Mouse (Mus musculus) kidney, embryonic 15.5 days (tissue): ENCODE measurements around the gene Sptb. TPM values are rescaled to one million over a fixed set of nuclear protein-coding genes. Genes with fewer than 3 reads are reported as not detected.

Source experiments
- ATAC-seq: fragments of 200-750 bp; cut with Nextera tagmentation; replicated peaks from 2 replicates; pipeline ENCODE4 v1.8.0; 2017; ENCODE audit warnings: moderate TSS enrichment; ENCODE audit not compliant: low FRiP score
- H3K27ac ChIP-seq: fragments of 300-500 bp; sonication (generic); 2 replicates; pipeline ENCODE4 v1.5.1; 2015; ENCODE audit warnings: mild to moderate bottlenecking, inconsistent platforms
- H3K27me3 ChIP-seq: fragments of 300-500 bp; sonication (generic); 2 replicates; pipeline ENCODE4 v1.6.1; 2015; ENCODE audit warnings: inconsistent platforms
- H3K36me3 ChIP-seq: fragments of 300-500 bp; sonication (generic); 2 replicates; pipeline ENCODE4 v1.6.1; 2015; ENCODE audit warnings: inconsistent platforms
- H3K4me1 ChIP-seq: fragments of 300-500 bp; sonication (generic); 2 replicates; pipeline ENCODE4 v1.6.1; 2015; ENCODE audit warnings: inconsistent platforms
- H3K4me2 ChIP-seq: fragments of 300-500 bp; sonication (generic); 2 replicates; pipeline ENCODE4 v1.6.1; 2015; ENCODE audit warnings: moderate library complexity, mild to moderate bottlenecking, inconsistent platforms
- H3K4me3 ChIP-seq: fragments of 300-500 bp; sonication (generic); replicated peaks from 2 replicates; pipeline ENCODE4 v1.5.1; 2015; ENCODE audit warnings: mild to moderate bottlenecking, inconsistent platforms
- H3K9ac ChIP-seq: fragments of 300-500 bp; sonication (generic); 2 replicates; pipeline ENCODE4 v1.6.1; 2015; ENCODE audit warnings: mild to moderate bottlenecking, inconsistent platforms
- H3K9me3 ChIP-seq: fragments of 300-500 bp; sonication (generic); replicated peaks from 2 replicates; pipeline ENCODE4 v1.6.1; 2016; ENCODE audit warnings: inconsistent platforms
- WGBS: fragments of 180-500 bp; shearing (Covaris S2); methylation state at CpG from one replicate; pipeline ENCODE4 v1.1.7; 2015; ENCODE audit warnings: mixed read lengths; 5-methylcytosine and 5-hydroxymethylcytosine counted together
- polyA plus RNA-seq: library from polyadenylated mRNA; unstranded; fragments of >200 nt; fragmentation: Nextera tagmentation; extraction: Ambion mirVana; gene quantifications from 2 replicates; pipeline ENCODE4 v1.2.1, GENCODE M21; 2015

Gene Sptb
- polyA plus RNA-seq, 1 experiment from 2014 or later: 2.1 TPM

DNA sequence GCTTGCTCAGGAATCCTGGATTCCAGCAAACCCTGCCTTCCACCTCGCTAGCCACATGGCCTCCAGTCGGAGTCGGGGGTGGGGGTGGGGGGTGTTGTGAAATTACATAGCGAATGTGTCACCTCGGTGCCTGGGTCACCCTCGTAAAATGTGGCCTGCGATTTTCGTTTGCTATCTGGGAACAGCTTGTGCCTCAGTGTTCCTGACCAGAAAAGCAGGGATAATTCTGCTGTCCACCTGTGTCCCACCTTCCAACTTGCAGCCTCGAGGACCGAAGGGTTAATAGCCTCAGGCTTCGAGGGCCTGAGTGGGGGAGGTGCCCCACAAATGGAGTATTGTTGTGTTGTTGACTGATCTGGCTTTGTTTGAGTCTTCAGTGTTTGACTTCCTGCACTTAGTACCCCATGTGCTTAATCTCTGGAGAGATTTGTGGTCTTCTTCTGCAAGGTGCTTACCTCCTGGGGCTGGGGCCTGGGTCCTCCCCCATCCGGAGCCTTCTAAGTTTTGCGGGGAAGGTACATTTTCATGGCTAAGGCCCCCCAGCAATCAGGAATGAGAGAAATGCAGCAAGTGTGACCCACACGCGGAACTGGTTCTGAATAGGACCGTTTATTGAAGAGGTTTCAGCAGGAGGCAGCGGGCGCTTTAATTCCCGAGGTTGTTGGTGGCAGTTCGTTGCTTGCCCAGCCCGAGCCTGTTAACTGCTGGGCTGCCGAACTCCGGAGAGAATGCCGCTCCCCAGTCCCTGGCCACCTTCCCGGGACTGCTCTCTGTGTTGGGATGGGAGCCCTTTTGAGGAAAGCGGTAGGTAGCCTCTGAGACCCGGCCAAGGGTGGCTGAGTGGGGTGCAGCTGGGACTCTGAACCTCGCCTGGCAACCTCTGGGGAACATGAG is 163.7 kb downstream of the Sptb start:
- H3K4me1 ChIP-seq: peaks cover 72% of the 10 kb centered on the region
- H3K36me3 ChIP-seq: no peaks in the 10 kb centered on the region
- 0 out of 2 replicates have a peak, but pooled peaks have one; percentile 29 for ATAC-seq
- H3K4me3 ChIP-seq: peak overlapping the region; percentile 23
- H3K9ac ChIP-seq: peak overlapping the region; percentile 21; the same call in 1 of the 2 replicates
- WGBS: 13% methylated on average over 28 of the region's 28 CpGs
- no peaks in the 10 kb centered on the region for H3K27me3 ChIP-seq
- H3K4me2 ChIP-seq: peak overlapping the region; percentile 52
- no peaks in the 10 kb centered on the region for H3K9me3 ChIP-seq
- H3K27ac ChIP-seq: peak overlapping the region; percentile 88

DNA sequence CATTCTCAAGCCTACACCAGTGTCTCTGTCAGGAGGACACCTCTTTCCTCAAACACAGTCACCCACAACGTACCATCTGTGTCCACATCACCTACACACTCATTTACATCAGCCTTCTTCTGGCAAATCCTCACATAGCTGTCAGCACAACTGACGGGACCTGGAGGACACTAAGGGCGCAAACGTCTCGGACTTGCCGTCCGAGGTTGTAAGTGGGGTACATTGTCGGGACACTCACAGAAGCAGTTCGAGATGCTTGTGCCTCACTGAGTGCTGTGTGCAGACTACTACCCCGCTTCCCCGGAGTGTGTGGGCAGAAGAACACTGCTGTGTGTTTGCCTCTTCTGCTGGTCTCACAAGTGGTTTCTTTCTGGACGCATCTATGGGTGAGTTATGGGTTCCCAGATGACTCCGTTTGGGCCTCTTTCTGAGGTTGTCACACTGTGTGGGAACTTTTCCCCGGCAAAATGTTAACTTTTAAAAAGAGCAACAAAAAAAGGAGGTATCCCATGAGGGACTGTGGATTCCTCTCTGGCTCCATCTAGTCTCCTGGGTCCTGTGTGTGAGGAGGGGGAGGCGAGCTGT is 164.5 kb downstream of the Sptb start:
- no peak for ATAC-seq
- Histone ChIP-seq H3K4me1 (peaks cover 72% of the 10 kb centered on the region), H3K4me2 (peak overlapping the region; percentile 52), H3K36me3 (no peaks in the 10 kb centered on the region), H3K4me3 (no peak overlapping the region), H3K27me3 (no peaks in the 10 kb centered on the region), H3K27ac (peak overlapping the region; percentile 88), H3K9ac (peak overlapping the region; percentile 21; the same call in 1 of the 2 replicates), H3K9me3 (no peaks in the 10 kb centered on the region)
- 45% methylated on average over 15 of the region's 15 CpGs for WGBS

DNA sequence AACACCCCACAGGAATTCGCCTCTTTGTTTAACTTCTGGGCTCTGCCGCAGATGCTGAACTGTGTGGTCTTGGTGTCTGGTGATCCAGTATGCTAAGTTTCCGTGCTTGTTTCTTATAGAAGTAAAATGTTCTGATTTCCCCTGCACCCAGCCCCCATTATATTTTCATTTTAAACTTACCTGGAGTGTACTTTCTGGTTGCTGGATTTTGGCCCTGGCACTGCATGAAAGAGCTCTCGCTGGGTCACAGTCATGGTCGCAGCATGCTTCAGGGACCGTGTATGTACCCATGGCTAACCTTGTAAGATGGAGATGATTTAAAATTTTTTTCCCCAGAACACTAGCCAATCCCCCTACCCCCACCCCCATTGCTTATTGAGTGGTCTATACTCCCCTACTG is 168.5 kb downstream of the Sptb start:
- 81% methylated on average over 6 of the region's 6 CpGs for WGBS
- Histone ChIP-seq H3K9ac (no peak overlapping the region), H3K4me2 (no peak overlapping the region), H3K27ac (0 out of 2 replicates have a peak overlapping the region, but pooled peaks have one; percentile 27), H3K9me3 (no peaks in the 10 kb centered on the region), H3K4me3 (no peak overlapping the region), H3K27me3 (no peaks in the 10 kb centered on the region), H3K36me3 (peaks cover 5% of the 10 kb centered on the region), H3K4me1 (peaks cover 57% of the 10 kb centered on the region)
- ATAC-seq: no peak

DNA sequence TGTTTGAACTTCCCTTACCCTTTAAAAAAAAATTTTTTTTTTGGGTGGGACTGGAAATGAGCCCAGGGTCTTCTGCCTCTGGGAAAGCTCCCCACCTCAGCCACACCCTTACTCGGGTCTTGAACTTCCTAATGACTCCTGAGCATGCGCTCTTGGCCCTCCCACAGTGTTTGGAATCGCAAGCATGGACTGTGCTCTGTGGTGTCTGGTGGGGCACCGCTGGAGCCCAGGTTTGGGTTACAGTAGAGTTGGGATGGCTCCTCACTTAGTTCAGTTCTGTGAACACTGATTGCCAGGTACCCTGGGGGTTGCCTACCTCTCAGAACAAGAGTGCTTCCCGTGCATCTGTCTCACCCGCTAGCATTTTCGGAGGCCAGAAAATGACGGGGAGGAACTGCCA is 168.9 kb downstream of the Sptb start:
- WGBS: 42% methylated on average over 8 of the region's 8 CpGs
- no peak overlapping the region for H3K4me3 ChIP-seq
- ATAC-seq: no peak
- H3K4me1 ChIP-seq: peaks cover 57% of the 10 kb centered on the region
- H3K36me3 ChIP-seq: peaks cover 5% of the 10 kb centered on the region
- no peaks in the 10 kb centered on the region for H3K9me3 ChIP-seq
- no peak overlapping the region for H3K4me2 ChIP-seq
- H3K27me3 ChIP-seq: no peaks in the 10 kb centered on the region
- no peak overlapping the region for H3K9ac ChIP-seq
- H3K27ac ChIP-seq: peak overlapping the region; percentile 27; the same call in 1 of the 2 replicates

DNA sequence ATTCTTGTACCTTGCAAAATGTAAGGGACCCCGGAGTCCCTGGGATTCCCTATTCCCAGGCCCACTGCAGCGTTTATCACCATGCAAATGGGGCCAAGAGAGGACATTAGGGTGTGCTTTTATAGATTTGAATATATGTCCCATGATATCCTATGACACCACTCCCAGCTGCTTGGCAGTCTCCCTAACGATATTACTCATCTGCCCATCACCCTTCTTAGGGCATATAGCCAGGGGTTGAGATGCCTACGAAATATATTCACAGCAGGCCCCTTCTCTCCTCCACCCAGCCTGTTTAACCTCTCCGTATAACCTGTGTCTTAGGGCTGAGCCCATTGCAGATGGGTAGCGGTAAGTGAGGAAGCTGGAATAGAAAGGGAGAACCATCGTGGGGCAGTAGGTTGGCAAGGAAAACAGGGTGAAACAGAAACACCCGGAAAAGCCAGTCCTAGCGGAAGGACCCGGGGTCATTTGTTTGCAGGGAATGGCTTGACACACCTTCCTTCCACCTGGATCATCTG is 169.6 kb downstream of the Sptb start:
- Histone ChIP-seq H3K36me3 (peaks cover 5% of the 10 kb centered on the region), H3K9me3 (no peaks in the 10 kb centered on the region), H3K27ac (no peak overlapping the region), H3K4me2 (no peak overlapping the region), H3K9ac (no peak overlapping the region), H3K4me3 (no peak overlapping the region), H3K4me1 (peaks cover 57% of the 10 kb centered on the region), H3K27me3 (no peaks in the 10 kb centered on the region)
- ATAC-seq: no peak
- WGBS: 73% methylated on average over 10 of the region's 10 CpGs

DNA sequence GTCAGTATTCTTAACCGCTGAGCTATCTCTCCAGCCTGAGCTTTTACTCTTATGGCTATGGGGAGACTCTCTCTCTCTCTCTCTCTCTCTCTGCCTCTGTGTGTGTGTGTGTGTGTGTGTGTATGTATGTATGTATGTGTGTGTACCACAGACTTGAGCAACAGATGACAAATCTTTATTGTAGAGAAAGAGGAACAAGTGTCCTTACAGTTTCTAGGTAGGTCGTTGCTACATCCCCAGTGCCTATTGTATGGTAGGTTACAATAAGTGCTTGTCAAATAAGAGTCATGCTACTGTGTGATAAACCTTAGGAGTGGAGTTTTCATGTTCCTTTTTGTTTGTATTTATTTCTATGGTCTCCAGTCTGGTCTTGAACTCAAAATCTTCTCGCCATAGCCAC is 170.2 kb downstream of the Sptb start:
- no peak overlapping the region for H3K9ac ChIP-seq
- peaks cover 57% of the 10 kb centered on the region for H3K4me1 ChIP-seq
- no peaks in the 10 kb centered on the region for H3K9me3 ChIP-seq
- no peak for ATAC-seq
- H3K27me3 ChIP-seq: no peaks in the 10 kb centered on the region
- H3K4me3 ChIP-seq: no peak overlapping the region
- H3K4me2 ChIP-seq: no peak overlapping the region
- H3K27ac ChIP-seq: no peak overlapping the region
- WGBS: 83% methylated on average over 3 of the region's 3 CpGs
- H3K36me3 ChIP-seq: peaks cover 5% of the 10 kb centered on the region

DNA sequence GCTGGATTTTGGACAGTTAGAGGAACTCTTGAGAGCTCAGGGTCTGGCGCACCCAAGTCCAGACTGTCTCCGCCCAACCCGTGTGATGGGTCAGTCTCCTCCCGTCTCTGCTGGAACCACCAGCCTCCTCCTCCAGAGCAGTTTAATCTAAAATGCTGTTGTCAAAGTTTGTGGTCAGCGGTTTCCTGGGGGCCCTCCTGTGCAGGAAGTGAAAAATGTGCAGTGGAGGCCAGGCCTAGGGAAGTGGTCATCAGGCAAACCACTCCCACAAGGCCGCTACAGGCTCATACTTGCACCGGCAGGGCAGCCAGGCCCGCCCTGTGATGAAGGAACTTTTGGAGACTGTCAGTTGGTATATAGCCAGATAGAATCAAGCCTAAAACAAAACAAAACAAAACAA is 172.9 kb downstream of the Sptb start:
- H3K27ac ChIP-seq: peak overlapping the region; percentile 29; the same call in 1 of the 2 replicates
- H3K4me1 ChIP-seq: peaks cover 69% of the 10 kb centered on the region
- peaks cover 5% of the 10 kb centered on the region for H3K36me3 ChIP-seq
- H3K9ac ChIP-seq: no peak overlapping the region
- no peaks in the 10 kb centered on the region for H3K27me3 ChIP-seq
- H3K9me3 ChIP-seq: no peaks in the 10 kb centered on the region
- no peak for ATAC-seq
- H3K4me2 ChIP-seq: no peak overlapping the region
- H3K4me3 ChIP-seq: no peak overlapping the region
- WGBS: 71% methylated on average over 8 of the region's 8 CpGs

DNA sequence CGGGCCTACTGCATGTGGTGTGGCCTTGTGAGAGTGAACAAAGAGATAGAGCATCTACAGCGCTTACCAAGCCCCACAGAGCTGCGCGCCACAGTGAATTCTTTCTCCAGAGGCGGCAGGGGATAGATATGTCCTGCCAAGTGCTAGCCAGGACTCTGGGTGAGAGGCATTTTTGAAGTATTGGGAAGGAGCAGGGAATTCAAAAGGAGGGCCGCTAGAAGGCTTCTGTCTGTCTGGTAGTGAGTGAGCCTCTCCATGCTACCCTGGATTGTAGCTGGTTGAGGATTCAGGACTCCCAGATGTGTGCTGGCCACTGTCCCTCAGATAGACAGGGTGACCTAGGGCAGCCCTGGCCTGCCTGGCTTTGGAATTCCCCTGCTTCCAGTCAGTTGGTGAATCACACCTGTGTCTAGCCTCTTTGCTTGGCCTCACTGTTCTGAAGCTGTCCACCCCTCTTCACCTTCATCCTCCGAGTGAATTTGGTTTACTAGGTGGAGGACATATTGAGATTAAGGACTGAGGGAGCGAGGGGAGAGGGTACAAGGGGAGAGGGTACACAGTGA is 173.7 kb downstream of the Sptb start:
- peak overlapping the region; percentile 29; the same call in 1 of the 2 replicates for H3K27ac ChIP-seq
- peak overlapping the region; percentile 93 for H3K4me2 ChIP-seq
- H3K4me3 ChIP-seq: 0 out of 2 replicates have a peak overlapping the region, but pooled peaks have one; percentile 87
- no peaks in the 10 kb centered on the region for H3K27me3 ChIP-seq
- WGBS: 79% methylated on average over 8 of the region's 8 CpGs
- no peak for ATAC-seq
- no peaks in the 10 kb centered on the region for H3K9me3 ChIP-seq
- H3K4me1 ChIP-seq: peaks cover 72% of the 10 kb centered on the region
- H3K36me3 ChIP-seq: peaks cover 5% of the 10 kb centered on the region
- H3K9ac ChIP-seq: no peak overlapping the region

DNA sequence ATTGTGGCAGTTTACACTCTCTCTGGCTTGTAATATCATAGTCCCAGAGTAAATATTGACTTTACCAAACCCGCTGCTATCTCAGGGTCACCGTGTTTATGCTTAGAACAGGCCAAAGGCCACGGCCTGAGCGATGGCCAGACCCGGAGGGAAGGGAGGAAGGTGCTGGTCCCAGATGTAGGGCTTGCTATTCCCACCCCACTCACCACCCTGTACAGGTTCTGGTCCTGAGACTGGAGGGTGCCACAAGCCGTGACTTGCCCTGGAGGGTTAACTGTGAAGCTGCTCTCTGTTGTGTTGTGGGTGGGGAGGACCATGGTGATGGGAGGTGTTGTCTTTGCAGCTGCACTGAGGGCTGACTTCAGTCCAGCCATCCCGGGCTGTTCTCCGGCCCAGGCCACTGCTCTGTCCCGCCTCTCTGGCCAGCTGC is 174.9 kb downstream of the Sptb start:
- H3K36me3 ChIP-seq: peaks cover 5% of the 10 kb centered on the region
- 0 out of 2 replicates have a peak, but pooled peaks cover 2% of the 10 kb centered on the region for H3K27me3 ChIP-seq
- peak overlapping the region; percentile 95 for H3K9ac ChIP-seq
- ATAC-seq: 0 out of 2 replicates have a peak, but pooled peaks have one; percentile 4
- peak overlapping the region; percentile 95 for H3K27ac ChIP-seq
- H3K4me1 ChIP-seq: peaks cover 71% of the 10 kb centered on the region
- H3K4me3 ChIP-seq: peak overlapping the region; percentile 87
- H3K9me3 ChIP-seq: no peaks in the 10 kb centered on the region
- 20% methylated on average over 9 of the region's 9 CpGs for WGBS
- peak overlapping the region; percentile 93 for H3K4me2 ChIP-seq

DNA sequence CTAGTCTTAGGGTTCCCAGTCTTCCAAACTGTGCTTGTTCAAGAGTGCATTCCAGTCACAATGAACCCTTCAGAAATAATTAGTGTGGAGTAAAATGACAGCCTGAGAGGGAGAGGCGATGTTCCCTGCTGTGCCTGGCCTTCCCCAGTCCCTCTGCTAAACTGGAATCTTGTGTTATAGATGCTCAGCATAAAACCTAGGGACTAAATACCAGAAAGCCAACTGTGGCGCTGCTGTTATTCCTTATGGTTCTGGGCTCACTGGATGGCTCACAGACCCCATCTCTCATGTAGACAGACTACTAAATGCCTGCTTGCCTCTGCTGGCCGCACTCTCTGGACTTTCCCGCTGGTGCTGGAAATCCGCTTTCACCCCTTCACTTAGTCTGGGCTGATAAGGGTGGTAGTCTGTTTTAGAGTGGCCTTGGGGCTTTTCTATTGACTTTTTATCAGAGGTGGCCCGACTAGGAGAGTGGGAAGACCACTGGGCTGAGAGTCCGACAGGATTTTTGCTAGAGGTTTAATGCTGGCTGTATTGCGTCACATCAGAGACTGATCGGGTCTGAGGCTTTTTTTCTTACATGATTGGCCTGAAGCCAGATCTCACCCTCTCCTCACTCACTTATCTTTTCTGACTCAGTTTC is 175.6 kb downstream of the Sptb start:
- peaks cover 73% of the 10 kb centered on the region for H3K4me1 ChIP-seq
- peak overlapping the region; percentile 95 for H3K9ac ChIP-seq

DNA sequence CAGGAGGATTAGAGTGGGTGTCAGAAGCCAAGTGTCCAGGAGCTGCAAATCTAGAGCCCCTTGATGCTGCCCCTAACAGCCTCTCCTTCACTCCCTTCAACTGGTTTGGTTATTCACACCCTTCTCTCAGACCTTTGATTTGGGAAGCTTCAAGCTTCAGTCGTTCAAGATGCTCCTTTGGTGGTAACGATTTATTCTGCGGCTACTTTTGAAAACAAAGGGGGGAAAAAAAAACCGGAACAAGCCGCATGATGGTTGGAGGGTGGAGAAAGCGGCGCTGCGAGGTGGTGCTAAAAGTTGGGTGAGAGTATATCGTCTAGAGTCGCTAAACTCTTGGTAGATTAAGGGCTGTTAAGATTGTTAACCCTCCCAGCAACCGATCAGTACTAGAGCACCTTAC is 176.1 kb downstream of the Sptb start:
- WGBS: 5% methylated on average over 11 of the region's 11 CpGs

More for the DNA sequence above, 175.6 kb downstream of the Sptb start:
- no peak for ATAC-seq
- H3K9me3 ChIP-seq: no peaks in the 10 kb centered on the region
- peak overlapping the region; percentile 95 for H3K27ac ChIP-seq
- 0 out of 2 replicates have a peak, but pooled peaks cover 2% of the 10 kb centered on the region for H3K27me3 ChIP-seq
- H3K4me2 ChIP-seq: peak overlapping the region; percentile 93
- 14% methylated on average over 9 of the region's 9 CpGs for WGBS
- H3K36me3 ChIP-seq: peaks cover 4% of the 10 kb centered on the region
- H3K4me3 ChIP-seq: peak overlapping the region; percentile 87

More for the DNA sequence above, 176.1 kb downstream of the Sptb start:
- Histone ChIP-seq H3K9ac (peak overlapping the region; percentile 95), H3K4me3 (peak overlapping the region; percentile 87), H3K27me3 (0 out of 2 replicates have a peak, but pooled peaks cover 2% of the 10 kb centered on the region), H3K4me1 (peaks cover 73% of the 10 kb centered on the region), H3K36me3 (no peaks in the 10 kb centered on the region; the same call in 1 of the 2 replicates), H3K9me3 (no peaks in the 10 kb centered on the region), H3K27ac (peak overlapping the region; percentile 95), H3K4me2 (peak overlapping the region; percentile 93)
- ATAC-seq: no peak
